In the genomic region with DNA sequence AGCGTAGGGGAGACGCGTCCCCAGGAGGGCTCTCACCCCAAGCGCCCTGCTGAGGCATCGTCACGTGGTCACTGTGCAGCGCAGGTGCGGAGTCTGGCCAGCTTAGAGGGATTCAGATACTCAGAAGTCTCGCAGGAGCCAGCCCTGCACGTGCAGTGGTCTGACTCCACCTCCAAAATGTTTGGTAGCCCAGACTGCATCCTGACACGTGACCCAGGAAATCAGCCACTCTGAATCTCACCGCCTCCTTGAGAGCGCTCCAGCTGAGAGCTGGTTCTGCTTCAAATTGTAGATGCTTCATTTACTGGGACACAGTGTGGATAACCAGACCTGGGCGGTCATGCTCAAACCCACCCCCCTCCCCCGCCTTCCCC, we compare ENCODE assay signal across 8 mouse cellular contexts.
DNase-seq lines count a peak whose midpoint lies in the region; ATAC-seq lines count a peak whose summit lies in the region.

No protein-coding gene starts in this region.

- peaks cover 11% of the 10 kb centered on the region; the same call in 1 of the 2 replicates for H3K4me1 ChIP-seq in intestine, embryonic 15.5 days (replicated peaks)

- H3K9ac ChIP-seq in intestine, embryonic 15.5 days: 0 out of 2 replicates have a peak overlapping the region, but pooled peaks have one; percentile 8

- DNase-seq in adrenal gland, adult 8-10 months: peak; percentile 19
- peak; percentile 88 for DNase-seq in embryo, embryonic 11 days
- DNase-seq in gastrocnemius, postnatal 36 days: peak; percentile 58 to 60
- peak; percentile 47 to 89 for DNase-seq in left cerebral cortex, adult 8-10 months (ENCODE audit: low spot score in 2 of 2)
- DNase-seq in lung, postnatal 36 days: peak; percentile 85
- peak; percentile 76 to 81 for DNase-seq in right cerebral cortex, adult 2 months (ENCODE audit: low spot score in 2 of 2)

- WGBS in intestine, embryonic 15.5 days: under 1% methylated on average over 15 of the region's 15 CpGs

- H3K4me2 ChIP-seq in intestine, embryonic 15.5 days (replicated peaks): peak overlapping the region; percentile 62

- H3K9me3 ChIP-seq in intestine, embryonic 15.5 days: no peaks in the 10 kb centered on the region

- peak; percentile 92 for ATAC-seq in intestine, embryonic 15.5 days
- ATAC-seq in erythroid progenitor cell, adult 5-6 weeks (replicated peaks; ENCODE audit: low FRiP score, poor library complexity, severe bottlenecking): no peak

- H3K27me3 ChIP-seq in intestine, embryonic 15.5 days (replicated peaks): no peaks in the 10 kb centered on the region

- H3K4me3 ChIP-seq in intestine, embryonic 15.5 days (replicated peaks): peak overlapping the region; percentile 23; the same call in 1 of the 2 replicates

- H3K36me3 ChIP-seq in intestine, embryonic 15.5 days: no peaks in the 10 kb centered on the region

- H3K27ac ChIP-seq in intestine, embryonic 15.5 days: no peak overlapping the region

- intact Hi-C loops in gastrocnemius, postnatal 36 days (cut with DNase I): no loop called here

Comparison
In these comparisons a context has a peak if more than half of its experiments do, and no peak if none do; other contexts are left out.
1. DNase-seq: peak in every context shown above with its lines; median percentile 88 in embryo, embryonic 11 days; 85 in lung, postnatal 36 days; 78 in right cerebral cortex, adult 2 months; 68 in left cerebral cortex, adult 8-10 months; 59 in gastrocnemius, postnatal 36 days; 19 in adrenal gland, adult 8-10 months.